Mouse (Mus musculus): ENCODE measurements at regions not wholly inside any gene's neighbourhood (a gene's known extent, or its start where the extent isn't known, plus 50 kb on each side); places are given as distances from the start of the nearest gene placed in this dataset.
A peak's percentile ranks its signal among the peaks of the same experiment; 100 is the strongest.
"Not testable (repeated sequence)": the region's sequence is repeated elsewhere in the genome, so short reads cannot be mapped to it uniquely, and the experiment has no call there.

DNA sequence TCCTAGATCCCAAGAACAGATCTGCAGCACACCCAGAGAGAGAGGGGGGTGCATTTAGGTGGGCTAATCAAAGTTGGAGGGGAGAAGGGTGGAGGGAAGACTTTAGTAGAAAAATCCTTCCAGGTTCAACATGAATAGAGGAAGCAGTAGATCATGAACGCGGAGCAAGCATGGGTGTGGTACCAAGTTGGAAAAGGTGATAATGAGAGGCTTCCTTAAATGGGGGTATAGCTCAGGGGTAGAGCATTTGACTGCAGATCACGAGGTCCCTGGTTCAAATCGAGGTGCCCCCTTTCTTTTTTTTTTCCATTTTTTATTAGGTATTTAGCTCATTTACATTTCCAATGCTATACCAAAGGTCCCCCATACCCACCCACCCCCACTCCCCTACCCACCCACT is 54.0 kb upstream of the Krba1 start:
- not testable (repeated sequence) for DNase-seq (ENCODE audit: low read depth, low spot score)

DNA sequence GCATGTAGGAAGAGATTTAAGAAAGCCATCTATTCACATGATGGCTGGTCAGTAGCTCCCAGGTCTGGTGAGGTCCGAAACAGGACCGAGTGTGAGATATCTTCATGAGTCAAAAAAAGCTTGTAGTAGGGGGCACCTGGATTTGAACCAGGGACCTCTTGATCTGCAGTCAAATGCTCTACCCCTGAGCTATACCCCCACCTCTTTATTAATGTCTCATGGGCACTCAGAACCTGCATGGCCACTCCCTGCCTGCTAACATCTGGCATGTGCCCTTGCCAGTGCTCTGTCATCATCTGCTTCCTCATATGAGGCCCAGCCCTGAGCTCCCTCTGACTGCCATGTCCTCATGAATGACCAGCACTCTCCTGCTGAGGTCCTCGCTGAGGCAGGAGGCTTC is 58.4 kb upstream of the Krba1 start:
- not testable (repeated sequence) for DNase-seq (ENCODE audit: low read depth, low spot score)

DNA sequence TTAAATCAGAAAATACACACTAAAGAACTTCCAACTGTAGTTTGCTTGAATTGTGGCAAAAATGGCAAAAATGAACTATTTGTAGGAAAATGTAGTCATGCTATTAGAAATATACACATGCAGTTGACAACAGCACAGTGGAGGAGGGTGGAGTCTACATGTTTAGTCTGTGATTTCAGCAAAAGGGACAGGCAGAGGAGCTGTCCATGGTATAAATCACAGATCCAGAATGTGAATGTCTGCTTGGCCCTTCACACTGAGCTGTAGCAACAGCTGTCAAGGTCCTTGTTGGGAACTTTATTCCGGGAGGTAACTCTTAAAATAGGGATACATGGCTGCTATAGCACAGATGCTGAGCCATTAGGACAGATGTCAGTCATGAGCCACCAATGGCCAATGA is 107.4 kb upstream of the Krba1 start:
- no peak for DNase-seq (ENCODE audit: low read depth, low spot score)

DNA sequence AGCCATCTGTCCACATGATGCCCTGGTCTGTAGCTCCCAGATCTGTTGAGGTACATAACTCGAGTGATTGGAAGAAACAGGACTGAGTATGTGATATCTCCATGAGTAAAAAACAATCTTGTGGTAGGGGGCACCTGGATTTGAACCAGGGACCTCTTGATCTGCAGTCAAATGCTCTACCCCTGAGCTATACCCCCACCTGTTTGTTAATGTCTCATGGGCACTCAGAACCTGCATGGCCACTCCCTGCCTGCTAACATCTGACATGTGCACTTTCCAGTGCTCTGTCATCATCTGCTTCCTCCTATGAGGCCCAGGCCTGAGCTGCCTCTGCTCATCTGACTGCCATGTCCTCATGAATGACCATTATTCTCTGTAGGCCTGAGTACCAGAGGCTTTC is 115.7 kb upstream of the Krba1 start:
- not testable (repeated sequence) for DNase-seq (ENCODE audit: low read depth, low spot score)

DNA sequence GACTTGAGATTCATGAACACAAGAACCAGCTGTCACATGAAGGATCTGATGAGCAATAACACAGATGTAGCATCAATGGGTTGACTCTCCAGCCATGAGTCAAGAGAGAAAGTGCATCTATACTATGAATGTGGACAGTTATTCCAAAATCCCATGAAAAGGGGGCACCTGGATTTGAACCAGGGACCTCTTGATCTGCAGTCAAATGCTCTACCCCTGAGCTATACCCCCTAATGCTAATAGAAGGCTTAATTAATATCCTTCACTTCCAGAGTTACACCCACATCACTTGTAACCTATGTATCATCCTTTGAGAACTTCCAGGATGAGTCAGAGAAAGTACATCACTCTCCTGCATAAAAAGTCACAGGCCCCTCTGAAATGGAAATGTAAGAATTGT is 133.8 kb upstream of the Krba1 start:
- not testable (repeated sequence) for DNase-seq (ENCODE audit: low read depth, low spot score)

GRCm38 (mm10) chr6:48252989-48253388 is 142.4 kb upstream of the Krba1 start:
- not testable (repeated sequence) for DNase-seq (ENCODE audit: low read depth, low spot score)

- DNase-seq (ENCODE audit: low read depth, low spot score), result no peak
Measured at GRCm38 (mm10) chr6:48251954-48252353, 143.4 kb upstream of the Krba1 start.

DNA sequence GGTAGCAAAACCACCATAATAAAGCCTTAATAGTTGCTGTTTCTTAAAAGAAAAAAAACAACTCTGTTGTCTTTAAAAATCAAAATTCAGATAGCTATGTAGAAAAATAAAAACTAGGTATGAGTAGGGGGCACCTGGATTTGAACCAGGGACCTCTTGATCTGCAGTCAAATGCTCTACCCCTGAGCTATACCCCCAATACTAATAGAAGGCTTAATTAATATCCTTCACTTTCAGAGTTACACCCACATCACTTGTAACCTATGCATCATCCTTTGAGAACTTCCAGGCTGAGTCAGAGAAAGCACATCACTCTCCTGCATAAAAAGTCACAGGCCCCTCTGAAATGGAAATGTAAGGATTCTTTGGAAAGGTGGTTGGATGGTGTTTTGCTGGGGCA is 151.2 kb upstream of the Krba1 start:
- not testable (repeated sequence) for DNase-seq (ENCODE audit: low read depth, low spot score)

DNA sequence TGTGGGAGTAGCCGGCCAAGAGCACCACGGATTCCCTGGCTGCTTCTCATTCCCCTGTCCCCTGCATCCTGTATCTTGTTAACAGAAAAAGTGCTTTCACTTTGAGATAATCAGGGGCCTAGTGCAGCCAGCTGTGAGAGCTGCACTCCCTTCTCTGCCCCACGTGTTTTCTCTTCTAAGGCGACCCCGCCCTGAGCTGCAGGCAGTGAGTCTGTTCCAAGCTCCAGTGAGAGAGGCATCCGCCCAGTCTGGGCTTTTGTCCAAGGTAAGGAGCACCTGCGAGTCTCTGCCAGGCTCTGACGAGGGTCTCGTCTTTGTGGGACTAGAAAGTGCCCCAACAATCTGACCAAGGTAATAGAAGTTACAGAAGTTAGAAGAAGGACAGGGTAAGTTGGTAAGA is 141.0 kb upstream of the Zfp746 start:
- DNase-seq (ENCODE audit: low read depth, low spot score), result no peak

- no peak for DNase-seq (ENCODE audit: low read depth, low spot score)
Measured at GRCm38 (mm10) chr6:48224206-48224605, 137.8 kb upstream of the Zfp746 start.

- DNase-seq (ENCODE audit: low read depth, low spot score), result no peak
Measured at GRCm38 (mm10) chr6:48222971-48223370, 136.6 kb upstream of the Zfp746 start.

- DNase-seq (ENCODE audit: low read depth, low spot score), result not testable (repeated sequence)
Measured at GRCm38 (mm10) chr6:48221806-48222205, 135.4 kb upstream of the Zfp746 start.

- no peak for DNase-seq (ENCODE audit: low read depth, low spot score)
Measured at GRCm38 (mm10) chr6:48215212-48215611, 128.8 kb upstream of the Zfp746 start.

DNA sequence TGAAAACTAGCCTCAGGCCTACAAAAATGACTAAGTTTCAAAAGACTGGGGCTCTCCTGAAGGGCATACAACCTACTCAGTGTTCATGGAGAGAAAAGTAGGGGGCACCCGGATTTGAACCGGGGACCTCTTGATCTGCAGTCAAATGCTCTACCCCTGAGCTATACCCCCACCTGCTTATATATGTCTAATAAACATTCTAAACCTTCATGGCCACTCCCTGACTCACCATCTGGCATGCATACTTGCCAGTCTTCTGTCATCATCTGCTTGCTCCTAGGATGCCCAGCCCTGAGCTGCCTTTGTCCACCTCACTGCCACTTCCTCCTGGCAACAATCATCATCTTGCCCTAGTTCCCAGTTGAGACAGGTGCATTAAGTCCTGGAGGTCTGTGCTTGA is 123.3 kb upstream of the Zfp746 start:
- DNase-seq (ENCODE audit: low read depth, low spot score), result no peak

DNA sequence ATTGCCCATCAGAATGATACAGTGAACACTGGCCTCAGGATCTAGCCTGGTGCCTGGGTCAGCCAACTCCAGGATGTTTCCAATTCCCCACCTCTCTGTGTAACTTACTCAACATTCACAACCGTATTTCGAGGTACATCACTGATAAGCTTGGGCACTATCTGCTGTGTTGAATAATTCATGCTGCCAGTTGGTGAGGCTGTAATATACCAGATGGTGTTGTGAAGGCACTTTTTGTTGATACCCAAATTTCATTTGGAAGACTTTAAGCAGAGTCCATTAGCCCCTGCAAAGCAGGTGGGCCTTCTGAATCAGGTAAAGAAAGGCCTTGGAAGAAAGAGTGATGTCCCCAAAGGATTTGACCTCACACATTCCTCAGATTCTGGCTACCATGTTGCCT is 122.7 kb upstream of the Zfp746 start:
- DNase-seq (ENCODE audit: low read depth, low spot score), result no peak

DNA sequence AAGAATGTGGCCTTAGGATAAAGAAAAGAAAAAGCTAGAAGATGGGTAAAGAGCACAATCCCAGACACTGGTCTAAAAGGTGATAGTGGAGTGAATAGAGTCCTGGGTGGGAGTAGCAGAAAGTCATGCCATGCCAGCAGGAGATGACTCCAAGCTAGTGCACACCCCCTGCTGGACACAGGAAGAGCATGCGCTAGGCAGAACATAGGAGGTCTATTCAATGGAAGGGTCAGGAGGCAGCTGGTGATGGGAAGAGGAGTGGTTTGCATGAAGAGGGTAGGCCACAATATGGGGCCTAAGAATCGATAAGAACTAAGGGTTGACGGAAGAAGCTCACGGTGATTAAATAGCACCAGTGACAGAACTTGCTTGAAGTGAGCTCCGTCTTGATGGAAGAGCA is 119.3 kb upstream of the Zfp746 start:
- DNase-seq (ENCODE audit: low read depth, low spot score), result no peak

GRCm38 (mm10) chr6:48199951-48200350 is 113.6 kb upstream of the Zfp746 start:
- no peak for DNase-seq (ENCODE audit: low read depth, low spot score)

DNA sequence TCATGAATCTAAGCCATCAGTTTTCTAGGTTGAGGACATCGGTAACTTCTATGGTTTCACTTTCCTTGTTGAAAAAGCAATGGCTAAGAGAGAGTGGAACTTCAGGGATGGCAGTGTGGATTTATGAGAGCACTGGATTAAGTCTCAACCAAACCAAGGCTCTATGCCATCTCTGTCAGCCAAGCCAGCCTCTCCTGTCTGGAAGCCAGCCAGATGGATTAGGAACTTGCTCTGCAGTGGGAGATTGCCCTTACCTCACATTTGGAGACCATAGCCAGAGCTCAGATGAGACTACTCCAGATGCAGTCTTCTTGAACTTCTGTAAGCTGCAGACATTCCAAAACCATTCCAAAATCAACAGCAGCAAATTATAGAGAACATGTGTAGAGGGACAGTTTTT is 112.4 kb upstream of the Zfp746 start:
- no peak for DNase-seq (ENCODE audit: low read depth, low spot score)

DNA sequence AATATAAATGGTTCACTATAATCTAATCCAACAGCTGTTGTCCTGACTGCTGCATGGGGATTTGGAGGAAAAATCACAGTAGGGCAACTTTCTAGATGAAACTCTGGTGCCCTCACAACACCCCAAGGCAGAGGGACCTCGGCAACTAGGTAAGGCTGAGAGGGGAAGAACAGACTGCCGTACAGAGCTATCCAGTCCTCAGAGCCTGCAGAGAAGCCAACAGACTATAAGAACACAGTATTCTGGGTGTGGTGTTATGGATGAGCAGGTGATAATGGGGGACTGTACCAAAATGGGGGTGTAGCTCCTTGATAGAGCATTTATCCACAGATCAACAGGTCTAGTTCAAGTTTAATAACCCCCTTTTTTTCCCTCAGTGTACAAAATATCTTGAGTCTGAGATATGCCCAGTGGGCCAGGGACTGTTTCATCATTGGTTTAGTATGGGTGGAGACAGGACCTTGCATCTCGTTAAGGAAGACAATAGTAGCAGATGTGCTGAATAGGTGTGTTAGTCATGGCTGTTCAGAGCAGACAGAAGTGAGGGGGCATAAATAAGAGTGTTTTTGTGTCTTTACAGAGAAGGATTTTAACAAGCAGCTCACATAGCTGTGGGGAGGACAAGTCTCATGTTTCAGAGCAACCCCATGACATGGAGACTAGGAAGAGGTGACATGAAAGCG is 111.4 kb upstream of the Zfp746 start:
- no peak for DNase-seq (ENCODE audit: low read depth, low spot score)

GRCm38 (mm10) chr6:48188363-48188762 is 102.0 kb upstream of the Zfp746 start:
- DNase-seq (ENCODE audit: low read depth, low spot score), result not testable (repeated sequence)

- DNase-seq (ENCODE audit: low read depth, low spot score), result no peak
Measured at GRCm38 (mm10) chr6:48185311-48185710, 98.9 kb upstream of the Zfp746 start.

DNA sequence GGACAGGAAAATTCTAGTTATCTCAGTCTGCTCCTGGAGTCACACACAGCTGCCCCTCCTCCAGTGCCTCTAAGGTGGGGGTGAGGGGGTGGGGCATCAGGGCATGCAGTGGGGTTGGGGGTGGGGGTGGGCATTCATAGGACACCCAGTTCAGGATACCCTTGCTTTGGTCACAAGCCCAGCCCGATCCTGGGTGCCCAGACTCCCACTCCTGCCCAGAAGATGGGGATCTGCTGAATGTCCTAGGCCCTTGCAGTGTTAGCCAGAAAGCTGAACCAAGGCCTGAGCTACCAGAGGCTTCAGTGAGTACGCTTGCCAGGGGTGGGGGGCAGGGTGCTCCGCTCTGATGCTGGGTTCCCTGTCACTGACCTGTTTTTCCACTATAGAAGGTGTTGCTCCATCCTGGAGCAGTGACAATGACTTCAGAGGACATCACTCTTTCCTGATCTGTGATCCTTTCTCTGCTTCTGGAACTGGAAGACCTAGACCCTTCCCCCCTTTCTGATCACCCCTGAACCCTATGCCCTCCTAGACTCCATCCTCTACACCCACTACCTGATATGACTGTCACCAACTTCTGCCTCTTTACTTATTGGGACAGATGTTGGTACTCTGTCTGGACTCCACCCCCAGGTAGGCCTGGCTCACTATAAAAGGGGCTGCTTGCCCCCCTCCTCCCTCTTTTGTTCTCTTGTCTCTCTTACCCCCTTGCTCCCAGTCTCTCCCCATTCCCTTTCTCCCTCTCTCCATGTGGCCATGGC is 92.1 kb upstream of the Zfp746 start:
- no peak for DNase-seq (ENCODE audit: low read depth, low spot score)

GRCm38 (mm10) chr6:48177936-48178335 is 91.5 kb upstream of the Zfp746 start:
- peak; percentile 43 for DNase-seq (ENCODE audit: low read depth, low spot score)

All from skeletal muscle tissue, adult 2 months (tissue).